Comparison of ENCODE assay signal across 10 mouse cellular contexts in the genomic region with DNA sequence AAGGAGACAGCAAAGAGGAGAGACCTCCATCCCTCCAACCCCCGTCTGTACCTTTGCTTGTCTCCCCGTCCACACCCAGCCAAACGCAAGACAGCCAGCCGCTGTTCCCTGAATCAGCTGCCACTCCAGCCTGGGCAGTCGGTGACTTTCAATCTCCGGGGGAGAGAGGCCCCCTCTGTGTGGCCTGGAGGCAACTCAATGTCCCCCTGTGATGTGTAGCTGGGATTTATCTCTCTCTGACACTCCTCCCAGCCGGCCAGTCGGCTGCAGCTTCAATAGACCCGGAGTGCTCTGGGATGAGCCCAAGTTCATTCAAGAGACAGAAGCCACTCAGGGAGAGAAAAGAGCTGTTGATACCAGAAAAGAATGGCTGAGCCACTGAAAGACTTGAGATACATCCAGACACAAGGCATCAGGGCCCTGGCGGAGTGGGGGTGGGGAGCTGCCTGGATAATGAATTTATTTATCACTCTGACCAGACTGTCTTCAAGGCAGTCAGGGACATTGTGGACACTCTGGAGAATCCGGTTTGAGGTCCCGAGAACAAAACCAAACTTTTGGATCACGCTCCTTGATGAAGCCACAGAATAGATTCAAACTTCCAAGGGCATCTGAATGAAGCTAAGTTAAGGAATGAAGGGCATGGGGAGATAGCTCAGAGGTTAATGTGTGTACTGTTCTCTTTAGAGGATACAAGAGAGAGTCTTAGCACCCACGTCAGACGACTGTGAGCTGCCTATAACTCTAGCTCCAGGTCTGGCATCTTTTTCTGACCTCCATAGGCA. TPM values are rescaled to one million over a fixed set of nuclear protein-coding genes. Genes with fewer than 3 reads are reported as not detected.
DNase-seq lines count a peak whose midpoint lies in the region; ATAC-seq lines count a peak whose summit lies in the region.
"Had no signal": no experiment of that assay in that cellular context is flagged by ENCODE, and none has a peak within 500 bp of the region (broad histone marks: within the 10 kb centered on the region; RNA-seq: fewer than 3 reads in every experiment).

No protein-coding gene starts in this region.

- no peaks in the 10 kb centered on the region for H3K27me3 ChIP-seq in stomach, embryonic 15.5 days (replicated peaks)

- H3K9ac ChIP-seq in stomach, embryonic 15.5 days, result no peak overlapping the region

- no peak for ATAC-seq in frontal cortex, adult (ENCODE audit: low TSS enrichment)
- ATAC-seq in stomach, embryonic 15.5 days (ENCODE audit: insufficient read depth, low FRiP score, low read depth), result 0 out of 2 replicates have a peak, but pooled peaks have one; percentile 39
- ATAC-seq in erythroblast, adult 5-6 weeks (replicated peaks; ENCODE audit: low FRiP score, poor library complexity, severe bottlenecking), result no peak

- no peak overlapping the region for H3K27ac ChIP-seq in stomach, embryonic 15.5 days

- no peak overlapping the region for H3K4me2 ChIP-seq in stomach, embryonic 15.5 days

- no peak overlapping the region for H3K4me3 ChIP-seq in stomach, embryonic 15.5 days (replicated peaks)

- no peaks in the 10 kb centered on the region for H3K4me1 ChIP-seq in stomach, embryonic 15.5 days

- DNase-seq in frontal cortex, postnatal 10 days (ENCODE audit: low spot score in 2 of 2), result peak; percentile 25 to 37
- DNase-seq in right cerebral cortex, postnatal 10 days (ENCODE audit: low spot score in 2 of 2), result peak; percentile 49 to 54
- no peak for DNase-seq in right cerebral cortex, adult 18-20 months
- DNase-seq in layer of hippocampus, adult 9-11 months, result peak; percentile 17
- DNase-seq in thymus, postnatal 25 days, result no peak

- WGBS in stomach, embryonic 15.5 days, result 30% methylated on average over 15 of the region's 15 CpGs

- no peaks in the 10 kb centered on the region for H3K9me3 ChIP-seq in stomach, embryonic 15.5 days

- no peaks in the 10 kb centered on the region for H3K36me3 ChIP-seq in stomach, embryonic 15.5 days

RNA-seq across cellular contexts. Expression of a gene that starts 14.1 kb away (rescaled TPM):
- not detected in 2 replicates for polyA plus RNA-seq in stomach, embryonic 15.5 days (2015; fragmentation: Nextera tagmentation; extraction: Ambion mirVana)
- not detected in 2 replicates for total RNA-seq in erythroblast, adult 5-6 weeks (2015; ENCODE audit: low replicate concordance)
- total RNA-seq in erythroblast, adult 5-6 weeks (2017; ENCODE audit: low replicate concordance), result not detected in 2 replicates
- total RNA-seq: adrenal gland, postnatal 10 days; layer of hippocampus, postnatal 25 days had no signal

RNA-seq across cellular contexts. Expression of a gene that starts 30.6 kb away (rescaled TPM):
- polyA plus RNA-seq in stomach, embryonic 15.5 days (2015; fragmentation: Nextera tagmentation; extraction: Ambion mirVana), result 0.18 TPM in 1 of 2 replicates, not detected in the other
- not detected in 2 replicates for total RNA-seq in erythroblast, adult 5-6 weeks (2015; ENCODE audit: low replicate concordance)
- total RNA-seq in erythroblast, adult 5-6 weeks (2017; ENCODE audit: low replicate concordance), result not detected in 2 replicates

RNA-seq across cellular contexts. Expression of a gene that starts 32.1 kb away (rescaled TPM):
- polyA plus RNA-seq in stomach, embryonic 15.5 days (2015; fragmentation: Nextera tagmentation; extraction: Ambion mirVana), result 14.6 and 15.3 TPM in 2 replicates
- total RNA-seq in erythroblast, adult 5-6 weeks (2015; ENCODE audit: low replicate concordance), result 2.5 and 4.4 TPM in 2 replicates
- total RNA-seq in erythroblast, adult 5-6 weeks (2017; ENCODE audit: low replicate concordance), result 4.3 and 4.9 TPM in 2 replicates

Comparison
In these comparisons a context has a peak if more than half of its experiments do, and no peak if none do; other contexts are left out.
1. DNase-seq: peak in frontal cortex, postnatal 10 days (2 of 2), right cerebral cortex, postnatal 10 days (2 of 2) and layer of hippocampus, adult 9-11 months (single experiment); none in right cerebral cortex, adult 18-20 months (single experiment) and thymus, postnatal 25 days (single experiment).